Mouse (Mus musculus) ovary, postnatal 10 days (tissue): ENCODE measurements around the gene Tyrp1.

ENCODE experiments used
- DNase-seq: peaks from one replicate; pipeline ENCODE4 v3.0.0; 2022; ENCODE audit warnings: low spot score

The Tyrp1 gene

GRCm38 (mm10) chr4:80834050-80834449 is at the start of gene Tyrp1:
Gene Tyrp1 (plus strand): TSS chr4:80834123.
- DNase-seq = no peak

- DNase-seq = no peak
Measured at GRCm38 (mm10) chr4:80788339-80788738, 45.6 kb upstream of the Tyrp1 start.

GRCm38 (mm10) chr4:80819511-80819910 is 14.4 kb upstream of the Tyrp1 start:
- DNase-seq = no peak

- no peak for DNase-seq
Measured at GRCm38 (mm10) chr4:80821945-80822344, 12.0 kb upstream of the Tyrp1 start.

- no peak for DNase-seq
Measured at GRCm38 (mm10) chr4:80828232-80828631, 5.7 kb upstream of the Tyrp1 start.

- DNase-seq = no peak
Measured at GRCm38 (mm10) chr4:80839317-80839716, 5.4 kb downstream of the Tyrp1 start.

- DNase-seq = no peak
Measured at GRCm38 (mm10) chr4:80841980-80842379, 8.1 kb downstream of the Tyrp1 start.

- no peak for DNase-seq
Measured at GRCm38 (mm10) chr4:80843752-80844151, 9.8 kb downstream of the Tyrp1 start.

- DNase-seq = no peak
Measured at GRCm38 (mm10) chr4:80846052-80846451, 12.1 kb downstream of the Tyrp1 start.

- DNase-seq = no peak
Measured at GRCm38 (mm10) chr4:80852590-80853425, 18.9 kb downstream of the Tyrp1 start.

- no peak for DNase-seq
Measured at GRCm38 (mm10) chr4:80855495-80855894, 21.6 kb downstream of the Tyrp1 start.

GRCm38 (mm10) chr4:80862962-80863361 is 29.0 kb downstream of the Tyrp1 start:
- no peak for DNase-seq

- DNase-seq = no peak
Measured at GRCm38 (mm10) chr4:80863906-80864305, 30.0 kb downstream of the Tyrp1 start.

GRCm38 (mm10) chr4:80864511-80864922 is 30.6 kb downstream of the Tyrp1 start:
- no peak for DNase-seq

- no peak for DNase-seq
Measured at GRCm38 (mm10) chr4:80866065-80866464, 32.1 kb downstream of the Tyrp1 start.

GRCm38 (mm10) chr4:80869598-80869997 is 35.7 kb downstream of the Tyrp1 start:
- DNase-seq = no peak

- no peak for DNase-seq
Measured at GRCm38 (mm10) chr4:80872847-80873644, 39.1 kb downstream of the Tyrp1 start.

- no peak for DNase-seq
Measured at GRCm38 (mm10) chr4:80874121-80874859, 40.4 kb downstream of the Tyrp1 start.

GRCm38 (mm10) chr4:80875055-80875454 is 41.1 kb downstream of the Tyrp1 start:
- no peak for DNase-seq

- DNase-seq = no peak
Measured at GRCm38 (mm10) chr4:80881996-80882599, 48.2 kb downstream of the Tyrp1 start.

GRCm38 (mm10) chr4:80886631-80887030 is 52.7 kb downstream of the Tyrp1 start:
- DNase-seq = no peak

GRCm38 (mm10) chr4:80891004-80891403 is 57.1 kb downstream of the Tyrp1 start:
- DNase-seq = no peak
